Mouse (Mus musculus): ENCODE results near the gene Piga. TPM values are rescaled to one million over a fixed set of nuclear protein-coding genes. Genes with fewer than 3 reads are reported as not detected.

Gene Piga
- 14.5 and 15.0 TPM in 2 replicates for polyA plus RNA-seq (2015; fragmentation: Nextera tagmentation; extraction: Ambion mirVana)

DNA sequence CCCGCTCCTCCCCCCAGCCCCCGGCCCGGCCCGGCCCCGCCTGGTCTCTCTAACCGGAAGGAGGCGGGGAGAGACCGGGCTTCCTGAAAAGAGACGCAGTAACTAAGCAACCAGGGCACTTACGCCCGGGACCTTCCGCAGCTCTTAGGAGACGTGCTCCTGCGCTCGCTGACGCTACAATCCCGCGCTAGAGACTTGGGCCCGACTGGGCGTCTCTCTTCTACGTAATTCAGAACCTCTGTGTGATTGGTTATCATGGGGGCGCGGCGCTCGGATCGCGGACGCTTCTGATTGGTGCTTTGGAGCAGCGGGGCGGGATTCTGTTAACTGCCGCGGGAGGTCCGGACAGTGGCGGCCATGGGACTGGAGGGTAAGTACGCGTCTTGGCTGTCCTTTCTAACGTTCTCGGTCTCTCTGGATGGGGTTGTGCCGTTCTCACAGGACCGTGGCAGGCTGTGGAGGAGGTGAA, at the start of gene Piga:
TSS of gene Piga (plus strand) at position 317 of the 469 bp plus-strand sequence.
- ATAC-seq (ENCODE audit: insufficient read depth, low FRiP score, low read depth) = peak; percentile 99
- WGBS = 19% methylated on average over 38 of the region's 40 CpGs
- Histone ChIP-seq H3K4me2 (peak within 1 kb of the TSS; percentile 49), H3K4me1 (no peaks in the 10 kb centered on the region), H3K27ac (peak within 1 kb of the TSS; percentile 76), H3K9ac (peak within 1 kb of the TSS; percentile 50), H3K9me3 (no peaks in the 10 kb centered on the region), H3K4me3 (replicated peaks) (peak within 1 kb of the TSS; percentile 56), H3K36me3 (no peaks in the 10 kb centered on the region), H3K27me3 (replicated peaks) (no peaks in the 10 kb centered on the region)

GRCm38 (mm10) chrX:164370576-164370975, 49.0 kb upstream of the Piga start:
- no peak overlapping the region for H3K27ac ChIP-seq
- no peaks in the 10 kb centered on the region for H3K9me3 ChIP-seq
- WGBS = 64% methylated on average over 3 of the region's 3 CpGs
- no peaks in the 10 kb centered on the region for H3K36me3 ChIP-seq
- no peaks in the 10 kb centered on the region for H3K27me3 ChIP-seq (replicated peaks)
- no peaks in the 10 kb centered on the region for H3K4me1 ChIP-seq
- no peak overlapping the region for H3K9ac ChIP-seq
- H3K4me2 ChIP-seq = no peak overlapping the region
- ATAC-seq (ENCODE audit: insufficient read depth, low FRiP score, low read depth) = no peak
- H3K4me3 ChIP-seq (replicated peaks) = no peak overlapping the region

- Histone ChIP-seq H3K9me3 (no peaks in the 10 kb centered on the region), H3K27ac (peak within 1 kb of the TSS; percentile 21; the same call in 1 of the 2 replicates), H3K4me1 (no peaks in the 10 kb centered on the region), H3K36me3 (no peaks in the 10 kb centered on the region), H3K9ac (no peak within 1 kb of the TSS), H3K27me3 (replicated peaks) (no peaks in the 10 kb centered on the region), H3K4me3 (replicated peaks) (no peak within 1 kb of the TSS), H3K4me2 (no peak within 1 kb of the TSS)
- no peak for ATAC-seq (ENCODE audit: insufficient read depth, low FRiP score, low read depth)
- 17% methylated on average over 3 of the region's 3 CpGs for WGBS
These were observed 46.5 kb upstream of the Piga start, which contains the start of gene Vegfd for GRCm38 (mm10) chrX:164373081-164373480. Vegfd (plus strand) TSS chrX:164373378.

GRCm38 (mm10) chrX:164374586-164374985, 45.0 kb upstream of the Piga start:
- WGBS = 51% methylated on average over 5 of the region's 5 CpGs
- Histone ChIP-seq H3K4me2 (no peak overlapping the region), H3K27ac (no peak overlapping the region)

DNA sequence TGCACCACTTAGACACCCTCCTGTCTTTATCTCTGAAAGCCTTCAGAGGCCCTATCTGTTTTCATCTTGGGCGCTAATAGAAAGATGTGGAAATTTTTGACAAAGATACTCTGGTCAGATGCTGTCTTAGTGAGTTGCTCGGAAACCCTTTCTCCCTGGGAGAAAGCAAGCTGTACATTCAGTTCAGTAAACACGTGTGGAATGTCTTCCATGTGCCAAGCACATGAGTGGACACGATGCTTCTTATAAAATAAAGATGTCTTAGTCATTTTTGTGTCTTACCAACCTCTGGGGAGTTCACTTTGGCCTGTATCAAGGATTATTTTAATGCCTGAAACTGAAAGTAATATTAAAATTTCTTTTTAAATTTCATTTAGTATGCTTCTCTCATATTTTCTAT, 39.9 kb upstream of the Piga start:
- Histone ChIP-seq H3K9ac (no peak overlapping the region), H3K27ac (no peak overlapping the region), H3K4me3 (replicated peaks) (no peak overlapping the region), H3K36me3 (no peaks in the 10 kb centered on the region), H3K4me1 (no peaks in the 10 kb centered on the region), H3K4me2 (no peak overlapping the region), H3K27me3 (replicated peaks) (no peaks in the 10 kb centered on the region), H3K9me3 (no peaks in the 10 kb centered on the region)
- WGBS = 68% methylated on average over 4 of the region's 4 CpGs
- ATAC-seq (ENCODE audit: insufficient read depth, low FRiP score, low read depth) = no peak

More at GRCm38 (mm10) chrX:164374586-164374985, 45.0 kb upstream of the Piga start:
- H3K4me3 ChIP-seq (replicated peaks) = no peak overlapping the region
- no peaks in the 10 kb centered on the region for H3K27me3 ChIP-seq (replicated peaks)
- no peaks in the 10 kb centered on the region for H3K36me3 ChIP-seq
- H3K9me3 ChIP-seq = no peaks in the 10 kb centered on the region
- no peaks in the 10 kb centered on the region for H3K4me1 ChIP-seq
- ATAC-seq (ENCODE audit: insufficient read depth, low FRiP score, low read depth) = no peak
- H3K9ac ChIP-seq = no peak overlapping the region

DNA sequence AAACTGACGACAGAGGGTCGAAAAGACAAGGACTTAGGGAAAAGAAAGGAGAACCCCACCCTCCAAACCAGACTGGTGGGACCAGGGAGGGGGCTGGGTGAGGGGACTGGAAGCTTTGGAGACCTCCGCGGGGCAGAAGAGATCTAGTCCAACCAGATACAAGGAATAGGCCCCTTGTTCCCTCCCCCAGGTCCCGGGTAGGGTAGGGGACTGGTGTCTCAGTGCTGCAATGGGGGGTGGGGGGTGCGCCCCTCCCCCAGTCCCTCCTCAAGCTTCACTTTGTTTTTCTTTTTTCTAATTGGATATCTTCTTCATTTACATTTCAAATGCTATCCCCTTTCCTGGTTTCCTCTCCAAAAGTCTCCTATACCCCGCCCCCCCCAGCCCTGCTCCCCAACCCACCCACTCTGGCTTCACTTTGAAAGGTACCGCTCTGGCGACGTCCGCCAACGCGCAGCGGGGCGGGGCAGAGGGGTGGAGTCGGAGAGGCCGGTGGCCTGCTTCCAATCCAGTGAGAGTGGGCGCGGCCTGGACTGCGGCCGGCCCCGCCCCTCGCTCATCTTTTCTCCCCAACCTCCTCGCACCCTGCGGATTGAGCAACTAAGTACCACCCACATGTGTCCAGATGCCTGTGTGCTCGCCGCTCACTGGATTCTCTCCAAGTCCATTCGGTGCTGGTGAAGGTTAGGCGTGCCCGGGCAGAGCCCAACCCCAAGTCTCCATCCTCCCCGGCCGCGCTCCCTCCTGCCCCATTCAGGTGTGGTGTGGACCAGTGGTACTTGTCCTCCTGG, 37.8 kb upstream of the Piga start:
- no peaks in the 10 kb centered on the region for H3K9me3 ChIP-seq
- H3K27me3 ChIP-seq (replicated peaks) = no peaks in the 10 kb centered on the region
- peak overlapping the region; percentile 64 for H3K4me2 ChIP-seq
- H3K4me1 ChIP-seq = no peaks in the 10 kb centered on the region
- no peaks in the 10 kb centered on the region for H3K36me3 ChIP-seq
- H3K4me3 ChIP-seq (replicated peaks) = peak overlapping the region; percentile 35
- H3K9ac ChIP-seq = no peak overlapping the region
- ATAC-seq (ENCODE audit: insufficient read depth, low FRiP score, low read depth) = peak; percentile 95
- H3K27ac ChIP-seq = no peak overlapping the region
- WGBS = 17% methylated on average over 31 of the region's 33 CpGs

DNA sequence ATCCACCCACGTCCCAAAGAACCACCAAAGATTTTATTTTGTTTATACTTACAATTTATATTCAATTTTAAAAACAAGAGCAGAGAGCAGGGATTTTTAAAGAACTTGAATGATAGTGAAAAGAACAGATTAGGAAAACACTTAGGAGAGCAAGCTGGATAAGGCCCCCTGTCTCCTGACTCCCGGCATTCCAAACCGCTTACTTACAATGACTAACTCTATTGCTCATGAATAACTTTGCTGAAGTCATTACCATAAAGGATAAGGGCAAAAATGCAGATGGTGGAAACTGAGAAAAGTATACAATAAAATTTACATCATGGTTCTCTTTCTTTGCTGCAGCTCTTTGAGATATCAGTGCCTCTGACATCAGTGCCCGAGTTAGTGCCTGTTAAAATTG, 25.5 kb upstream of the Piga start:
- no peak for ATAC-seq (ENCODE audit: insufficient read depth, low FRiP score, low read depth)
- no peaks in the 10 kb centered on the region for H3K9me3 ChIP-seq
- H3K36me3 ChIP-seq = no peaks in the 10 kb centered on the region
- WGBS = 77% methylated on average over 4 of the region's 4 CpGs
- no peak overlapping the region for H3K27ac ChIP-seq
- no peak overlapping the region for H3K9ac ChIP-seq
- no peak overlapping the region for H3K4me3 ChIP-seq (replicated peaks)
- H3K27me3 ChIP-seq (replicated peaks) = no peaks in the 10 kb centered on the region
- H3K4me2 ChIP-seq = no peak overlapping the region
- H3K4me1 ChIP-seq = no peaks in the 10 kb centered on the region

- H3K4me2 ChIP-seq = no peak overlapping the region
- H3K4me3 ChIP-seq (replicated peaks) = no peak overlapping the region
- H3K27ac ChIP-seq = no peak overlapping the region
- no peaks in the 10 kb centered on the region for H3K9me3 ChIP-seq
- no peaks in the 10 kb centered on the region for H3K4me1 ChIP-seq
- H3K27me3 ChIP-seq (replicated peaks) = no peaks in the 10 kb centered on the region
- no peak; the same call in 1 of the 2 replicates for ATAC-seq (ENCODE audit: insufficient read depth, low FRiP score, low read depth)
- no peaks in the 10 kb centered on the region for H3K36me3 ChIP-seq
- WGBS = 56% methylated on average over 3 of the region's 3 CpGs
- no peak overlapping the region for H3K9ac ChIP-seq
These were observed 21.1 kb upstream of the Piga start for GRCm38 (mm10) chrX:164398456-164398855.

DNA sequence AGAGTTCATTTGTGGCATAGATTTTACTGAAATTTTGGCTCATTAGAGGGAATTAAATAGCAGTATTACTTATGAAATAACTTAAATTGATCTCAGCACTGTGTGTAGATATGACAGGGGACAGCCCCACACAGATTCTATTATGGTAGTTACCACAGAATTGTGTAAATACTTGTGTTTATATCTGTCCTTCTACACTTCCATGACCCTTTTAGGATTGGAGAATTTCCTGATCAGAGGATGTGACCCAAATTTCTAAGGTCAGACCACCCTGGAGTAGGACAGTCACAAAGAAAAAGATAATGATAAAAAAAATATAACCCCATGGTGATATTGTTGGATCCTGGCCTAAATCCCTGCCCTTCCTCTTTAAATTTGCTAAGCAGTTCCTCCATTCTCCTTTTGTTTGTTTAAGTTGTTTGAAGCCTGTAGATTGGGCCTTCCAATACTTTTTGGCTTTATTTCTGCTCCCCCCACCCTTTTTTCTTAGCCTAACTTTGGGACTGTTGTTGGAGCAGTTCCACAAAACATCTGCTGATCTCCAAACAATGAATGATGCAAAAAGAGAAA, 14.4 kb upstream of the Piga start:
- Histone ChIP-seq H3K27me3 (replicated peaks) (no peaks in the 10 kb centered on the region), H3K9me3 (no peaks in the 10 kb centered on the region), H3K4me3 (replicated peaks) (no peak overlapping the region), H3K36me3 (no peaks in the 10 kb centered on the region), H3K9ac (no peak overlapping the region), H3K4me1 (no peaks in the 10 kb centered on the region), H3K4me2 (no peak overlapping the region), H3K27ac (no peak overlapping the region)
- no peak for ATAC-seq (ENCODE audit: insufficient read depth, low FRiP score, low read depth)

- no peaks in the 10 kb centered on the region for H3K36me3 ChIP-seq
- H3K9me3 ChIP-seq = no peaks in the 10 kb centered on the region
- ATAC-seq (ENCODE audit: insufficient read depth, low FRiP score, low read depth) = no peak
- no peaks in the 10 kb centered on the region for H3K4me1 ChIP-seq
- H3K4me3 ChIP-seq (replicated peaks) = no peak overlapping the region
- H3K27me3 ChIP-seq (replicated peaks) = no peaks in the 10 kb centered on the region
- WGBS = 67% methylated on average over 9 of the region's 9 CpGs
- H3K27ac ChIP-seq = no peak overlapping the region
- H3K9ac ChIP-seq = no peak overlapping the region
- no peak overlapping the region for H3K4me2 ChIP-seq
These were observed 13.2 kb upstream of the Piga start for GRCm38 (mm10) chrX:164406133-164407022.

- H3K36me3 ChIP-seq = no peaks in the 10 kb centered on the region
- H3K9ac ChIP-seq = no peak overlapping the region
- no peak overlapping the region for H3K4me3 ChIP-seq (replicated peaks)
- no peaks in the 10 kb centered on the region for H3K4me1 ChIP-seq
- no peak for ATAC-seq (ENCODE audit: insufficient read depth, low FRiP score, low read depth)
- 62% methylated on average over 3 of the region's 3 CpGs for WGBS
- no peaks in the 10 kb centered on the region for H3K27me3 ChIP-seq (replicated peaks)
- H3K27ac ChIP-seq = no peak overlapping the region
- H3K9me3 ChIP-seq = no peaks in the 10 kb centered on the region
- H3K4me2 ChIP-seq = no peak overlapping the region
These were observed 11.2 kb upstream of the Piga start for GRCm38 (mm10) chrX:164408301-164408927.
